Mouse (Mus musculus): ENCODE measurements around the gene Hif3a.

DNA sequence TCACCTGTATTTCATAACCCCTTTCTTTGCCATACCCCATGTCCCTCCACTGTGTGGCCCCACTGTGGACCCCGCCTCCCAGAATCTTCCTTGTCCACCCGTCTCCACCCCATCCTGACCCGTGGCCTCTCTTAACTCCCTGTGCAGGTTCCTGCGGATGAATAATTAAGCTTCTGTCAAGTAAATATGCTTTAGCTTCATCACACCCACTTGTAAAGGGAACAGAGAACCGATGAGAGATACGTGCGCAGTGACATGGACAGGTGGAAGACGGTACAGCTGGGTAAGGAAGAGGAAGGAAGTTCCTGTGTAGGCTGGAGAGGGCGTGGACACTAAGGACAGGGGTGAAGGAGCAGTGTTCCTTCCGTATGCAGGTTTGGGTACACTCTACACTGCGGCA is 618 bp upstream of the Hif3a start:
- TF ChIP-seq CTCF (IDR thresholded peaks at IDR 0.05; ENCODE audit: low read depth, low read length) (no peak), EP300 (IDR thresholded peaks at IDR 0.05; ENCODE audit: insufficient read depth, low read depth, low read length) (no peak)
